Mouse (Mus musculus) thymus, postnatal 4 days (tissue): ENCODE results near the gene Gper1.

Experiments used
- DNase-seq: peaks from one replicate; pipeline ENCODE4 v3.0.0; 2021

Gper1 gene

GRCm38 (mm10) chr5:139448025-139448424, 25.1 kb downstream of the Gper1 start:
- no peak for DNase-seq

DNA sequence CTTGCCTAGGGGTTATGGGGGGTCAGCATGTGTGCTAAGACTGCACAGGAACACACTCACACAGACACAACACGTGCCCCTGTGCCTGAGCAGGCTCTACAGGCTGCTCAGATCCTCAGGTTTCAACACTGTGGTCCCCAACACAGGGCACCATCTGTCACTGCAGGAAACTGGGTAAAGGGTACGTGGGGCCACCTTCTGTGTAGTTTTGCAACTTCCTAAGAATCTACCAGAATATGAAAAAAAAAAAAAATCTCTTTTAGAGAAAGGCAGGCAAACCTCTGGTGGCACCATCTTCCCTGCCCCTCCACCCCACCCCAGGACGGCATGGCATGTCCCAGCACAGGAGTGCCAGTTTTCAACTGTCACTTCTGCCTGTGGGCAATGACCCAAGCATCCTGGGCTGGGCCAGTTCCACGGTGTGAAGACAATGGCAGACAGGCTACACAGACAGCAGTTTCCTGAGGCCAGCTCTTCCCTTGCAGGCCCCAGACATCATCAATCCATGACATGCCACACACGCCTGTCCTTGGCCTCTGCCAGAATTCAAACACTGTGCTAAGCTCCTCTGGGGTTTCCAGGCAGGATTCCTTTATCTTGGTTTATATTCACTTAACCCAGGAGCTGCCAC, 26.3 kb downstream of the Gper1 start:
- DNase-seq, result peak; percentile 70

GRCm38 (mm10) chr5:139449926-139450325, 27.0 kb downstream of the Gper1 start:
- DNase-seq, result peak; percentile 35

GRCm38 (mm10) chr5:139453031-139453430, 30.1 kb downstream of the Gper1 start:
- no peak for DNase-seq

DNA sequence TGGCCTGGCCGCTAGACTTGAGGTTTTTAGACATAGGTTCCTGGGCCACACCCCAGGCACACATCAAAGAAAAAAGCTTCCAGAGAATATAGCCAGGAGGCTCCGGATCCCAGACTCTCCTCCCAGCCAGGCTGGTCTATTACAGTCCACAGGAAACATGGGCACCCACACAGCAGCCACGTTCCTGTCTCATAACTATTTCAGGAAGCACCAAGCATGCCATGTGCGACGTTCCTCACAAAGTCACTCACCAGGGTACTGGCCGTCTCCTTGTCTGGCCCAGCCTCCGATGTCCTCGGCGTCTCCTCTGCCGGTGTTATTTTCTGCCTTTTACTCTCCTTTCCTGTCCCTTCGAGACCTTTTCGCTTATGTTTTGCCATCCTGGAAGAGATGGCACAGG, 32.2 kb downstream of the Gper1 start:
- no peak for DNase-seq

- DNase-seq, result no peak
Measured at GRCm38 (mm10) chr5:139457241-139457640, 34.3 kb downstream of the Gper1 start.

DNA sequence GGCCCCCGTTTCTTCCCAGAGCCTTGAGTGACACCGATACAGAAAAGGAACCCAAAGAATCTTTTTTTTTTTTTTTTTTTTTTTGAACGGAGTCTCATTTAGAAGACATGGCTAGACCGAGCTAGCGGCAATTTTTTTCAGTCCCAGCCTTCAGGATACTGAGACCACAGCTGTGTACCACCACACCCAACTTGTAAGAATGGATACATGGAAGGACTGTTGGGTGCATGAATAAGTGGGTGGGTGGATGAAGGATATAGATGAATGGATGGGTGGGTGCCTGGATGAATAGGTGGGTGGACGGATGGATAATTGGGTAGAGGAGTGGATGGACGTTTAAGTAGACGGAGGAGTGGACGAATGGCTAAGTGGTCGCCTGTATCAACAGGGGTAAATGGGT, 37.0 kb downstream of the Gper1 start:
- DNase-seq, result no peak

- peak; percentile 99 for DNase-seq
Measured at GRCm38 (mm10) chr5:139460384-139461067, 37.6 kb downstream of the Gper1 start, which contains the start of gene 3110082I17Rik. Gene 3110082I17Rik (minus strand): TSS chr5:139460527.

DNA sequence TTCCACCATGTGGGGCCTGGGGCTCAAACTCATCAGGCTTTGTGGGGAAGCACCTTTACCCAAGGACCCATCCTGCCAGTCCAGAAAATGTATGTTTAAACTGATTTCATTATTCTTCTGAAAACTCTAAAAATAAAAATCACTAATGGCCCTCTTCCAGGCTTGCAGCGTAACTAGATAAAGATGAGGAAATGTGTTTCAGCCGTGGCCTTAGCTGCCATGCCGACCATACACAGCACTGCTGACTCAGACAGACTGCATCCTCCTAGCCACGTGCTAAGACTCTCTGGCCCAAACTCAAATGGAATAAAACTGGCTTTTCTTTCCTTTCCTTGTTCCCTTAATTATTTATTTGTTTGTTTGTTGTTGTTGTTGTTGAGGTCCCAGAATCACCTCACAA, 41.9 kb downstream of the Gper1 start:
- no peak for DNase-seq

GRCm38 (mm10) chr5:139466373-139466772, 43.4 kb downstream of the Gper1 start:
- no peak for DNase-seq

GRCm38 (mm10) chr5:139466801-139467200, 43.9 kb downstream of the Gper1 start:
- DNase-seq, result no peak

DNA sequence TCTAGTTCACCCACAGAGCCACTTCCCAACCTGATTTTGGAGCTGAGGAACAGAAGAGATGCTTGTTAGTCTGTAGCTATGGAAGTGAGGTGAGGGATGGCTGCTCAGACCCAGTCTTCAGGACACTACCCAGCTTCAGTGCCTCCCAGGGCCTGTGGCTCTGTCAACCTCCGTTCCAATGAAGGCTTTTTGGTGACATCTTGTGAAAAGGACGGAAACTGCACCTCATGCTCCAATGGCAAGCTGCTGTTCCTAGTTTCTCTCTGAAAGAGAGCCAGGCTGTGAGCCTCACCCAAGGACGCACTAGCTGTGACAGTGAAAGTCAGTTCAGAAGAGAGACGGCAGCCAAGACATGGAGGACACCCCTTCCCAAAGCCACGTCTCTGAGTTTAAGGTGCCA, 45.0 kb downstream of the Gper1 start:
- DNase-seq, result peak; percentile 38

- no peak for DNase-seq
Measured at GRCm38 (mm10) chr5:139474741-139475140, 51.8 kb downstream of the Gper1 start.
